Mouse (Mus musculus) Patski (cell line): ENCODE data around the gene Pla2g15. TPM values are rescaled to one million over a fixed set of nuclear protein-coding genes. Genes with fewer than 3 reads are reported as not detected.
"Not testable (repeated sequence)": the region's sequence is repeated elsewhere in the genome, so short reads cannot be mapped to it uniquely, and the experiment has no call there.

Source experiments
- ATAC-seq: fragments of 100-300 bp; one replicate; pipeline ENCODE4 v1.8.0; 2021
- CTCF ChIA-PET: fragments of 350-600 bp; sonication (Branson Sonifier 250); formaldehyde crosslinking; loops from one replicate; lab custom pipeline; 2022; ENCODE audit warnings: inconsistent platforms; lab: Charles Lee
- POLR2A ChIA-PET: fragments of 350-600 bp; sonication (Branson Sonifier 250); formaldehyde crosslinking; loops from one replicate; lab custom pipeline; 2022; ENCODE audit warnings: antibody characterized with exemption, inconsistent platforms; lab: Charles Lee
- DNase-seq: peaks from one replicate; pipeline ENCODE4 v3.0.0-alpha.2; 2011; ENCODE audit warnings: low read depth, low spot score
- H3K27me3 ChIP-seq: fragments of 371-371 bp; one replicate; pipeline ENCODE4 v1.5.1; 2021
- CTCF ChIP-seq: fragments of 100-300 bp; IDR thresholded peaks from one replicate; pipeline ENCODE4 v1.5.1; 2021
- in situ Hi-C: fragments of 300-500 bp; cut with MboI; formaldehyde crosslinking; loops from 3 replicates; pipeline ENCODE4 v1.11.1; 2018; ENCODE audit warnings: low pct_unique_long_range_greater_than_20kb, mixed read lengths
- polyA plus RNA-seq: library from polyadenylated mRNA; unstranded; gene quantifications from one replicate; pipeline ENCODE4 v1.2.3, GENCODE M21; 2021

Pla2g15 gene
- polyA plus RNA-seq, 1 experiment from 2014 or later, result 24.6 TPM

- ATAC-seq, result no peak
- in situ Hi-C loops, result no loop called here
- ChIA-PET POLR2A (interaction anchor here (1.5 to 1.9 kb wide), 2 partner anchors 11 kb away, joined by 4 to 5 read pairs; no protein-coding TSS in a partner anchor), CTCF (interaction anchor here (1.2 to 2.2 kb wide), 4 partner anchors 8 to 21 kb away, joined by 3 to 8 read pairs (median 6); no protein-coding TSS in a partner anchor)
- no peaks in the 10 kb centered on the region for H3K27me3 ChIP-seq
- no peak for TF ChIP-seq CTCF
- no peak for DNase-seq
These were observed 36.2 kb downstream of the Pla2g15 start for GRCm38 (mm10) chr8:106186394-106186793.

- no peak for ATAC-seq
- no peak for DNase-seq
- TF ChIP-seq CTCF, result no peak
- ChIA-PET POLR2A (no interaction called here), CTCF (no interaction called here)
- in situ Hi-C loops, result no loop called here
- H3K27me3 ChIP-seq, result no peaks in the 10 kb centered on the region
These were observed 39.0 kb downstream of the Pla2g15 start for GRCm38 (mm10) chr8:106189162-106189561.

- in situ Hi-C loops, result no loop called here
- ChIA-PET CTCF (interaction anchor here (8.0 kb wide), 1 partner anchor 27 kb away, joined by 116 read pairs; no protein-coding TSS in a partner anchor), POLR2A (no interaction called here)
- no peak for ATAC-seq
- no peak for DNase-seq
- H3K27me3 ChIP-seq, result no peaks in the 10 kb centered on the region
- TF ChIP-seq CTCF, result no peak
These were observed 41.4 kb downstream of the Pla2g15 start for GRCm38 (mm10) chr8:106191639-106192038.

DNA sequence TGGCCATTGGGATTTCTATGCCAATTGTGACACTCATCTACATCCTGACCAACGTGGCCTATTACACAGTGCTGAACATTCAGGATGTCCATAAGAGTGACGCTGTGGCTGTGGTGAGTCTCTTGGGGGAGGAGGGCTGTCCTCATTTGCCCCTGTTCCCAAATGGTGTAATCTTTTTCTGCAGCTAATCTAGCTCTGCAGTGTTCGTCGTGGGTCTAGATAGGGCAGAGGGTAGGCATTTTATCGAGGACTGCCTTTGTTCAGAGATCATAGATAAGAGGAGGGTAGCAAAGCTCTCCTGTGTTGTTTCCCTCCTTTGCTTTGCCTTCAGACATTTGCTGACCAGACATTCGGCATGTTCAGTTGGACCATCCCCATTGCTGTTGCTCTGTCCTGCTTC lies 43.0 kb downstream of the Pla2g15 start:
- peak; percentile 82 for ATAC-seq
- DNase-seq, result no peak
- CTCF ChIA-PET, result interaction anchor here (0.9 to 8.0 kb wide), 4 partner anchors 24 to 68 kb away, joined by 3 to 116 read pairs (median 3); partner anchors contain the start of gene Slc7a6
- in situ Hi-C loops, result no loop called here
- POLR2A ChIA-PET, result interaction anchor here (0.6 to 2.2 kb wide), 5 partner anchors 21 to 29 kb away, joined by 3 to 13 read pairs (median 4); partner anchors contain the start of gene Slc7a6
- TF ChIP-seq CTCF, result no peak
- H3K27me3 ChIP-seq, result no peaks in the 10 kb centered on the region

DNA sequence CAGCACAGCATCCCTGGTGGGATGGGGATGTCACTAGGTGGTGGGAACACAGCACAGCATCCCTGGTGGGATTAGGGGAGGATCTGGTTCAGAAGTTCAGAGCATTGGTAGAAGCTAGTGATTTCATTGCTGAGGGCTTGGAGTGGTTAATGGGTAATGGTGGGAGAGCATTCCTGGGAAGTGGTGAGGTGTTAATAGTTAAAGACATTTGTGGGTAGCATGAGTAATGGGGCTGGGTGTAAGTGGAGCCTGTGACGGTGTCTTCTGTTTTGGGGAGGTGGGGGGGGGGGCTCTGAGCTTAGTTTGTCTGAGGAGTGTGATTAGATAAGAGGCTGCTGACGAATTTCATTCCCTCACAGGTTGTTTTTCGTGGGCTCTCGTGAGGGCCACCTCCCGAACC lies 43.9 kb downstream of the Pla2g15 start:
- no peak for TF ChIP-seq CTCF
- ChIA-PET CTCF (interaction anchor here (1.4 to 8.0 kb wide), 2 partner anchors 8 to 29 kb away, joined by 5 to 116 read pairs; no protein-coding TSS in a partner anchor), POLR2A (interaction anchor here (1.3 to 3.1 kb wide), 5 partner anchors 9 to 30 kb away, joined by 3 to 13 read pairs (median 8); partner anchors contain the start of gene Slc7a6)
- ATAC-seq (peak; percentile 34), DNase-seq (peak; percentile 56)
- no peaks in the 10 kb centered on the region for H3K27me3 ChIP-seq
- in situ Hi-C loops, result no loop called here

DNA sequence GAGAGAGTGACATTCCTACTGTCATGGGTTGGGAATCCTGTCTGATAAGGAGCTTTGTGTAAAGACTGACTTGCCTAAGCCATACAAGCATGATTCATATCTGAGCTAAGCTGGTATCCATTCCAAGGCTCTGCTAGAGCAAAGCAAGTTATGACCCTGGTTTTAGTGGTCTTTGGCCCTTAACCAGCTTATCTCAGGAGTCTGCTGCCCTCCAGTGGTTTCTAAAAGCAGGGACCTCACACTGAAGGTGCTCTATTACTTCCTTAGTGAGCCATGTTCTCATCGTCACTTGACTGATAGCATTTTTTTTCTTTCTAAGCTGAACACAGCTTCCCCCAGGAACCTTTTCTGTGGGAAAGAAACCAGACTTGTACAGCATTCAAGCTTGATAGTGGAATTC lies 48.5 kb downstream of the Pla2g15 start:
- POLR2A ChIA-PET, result interaction anchor here (1.0 to 1.3 kb wide), 2 partner anchors 30 to 35 kb away, joined by 3 to 8 read pairs; partner anchors contain the start of gene Slc7a6
- H3K27me3 ChIP-seq, result no peaks in the 10 kb centered on the region
- in situ Hi-C loops, result loop anchor here (5.0 kb wide), 1 partner anchor 41 kb away; no protein-coding TSS in a partner anchor
- peak; percentile 89 for TF ChIP-seq CTCF
- ATAC-seq (peak; percentile 64), DNase-seq (peak; percentile 74)
- CTCF ChIA-PET, result interaction anchor here (0.7 to 8.0 kb wide), 13 partner anchors 10 to 60 kb away, joined by 3 to 116 read pairs (median 5); partner anchors contain the start of genes Prmt7, Slc7a6 and Slc7a6os

- CTCF ChIA-PET, result interaction anchor here (1.1 to 2.3 kb wide), 2 partner anchors 19 to 57 kb away, joined by 5 to 7 read pairs; no protein-coding TSS in a partner anchor
- not testable (repeated sequence) for ATAC-seq, DNase-seq, H3K27me3 ChIP-seq
- in situ Hi-C loops, result loop anchor here (5.0 kb wide), 1 partner anchor 42 kb away; no protein-coding TSS in a partner anchor
- POLR2A ChIA-PET, result interaction anchor here (1.0 kb wide), 1 partner anchor 31 kb away, joined by 3 read pairs; the partner anchor contains the start of gene Slc7a6
These were observed 49.4 kb downstream of the Pla2g15 start for GRCm38 (mm10) chr8:106199596-106199995.

GRCm38 (mm10) chr8:106210035-106210731 lies 60.0 kb downstream of the Pla2g15 start:
- ATAC-seq (peak; percentile 49), DNase-seq (no peak)
- in situ Hi-C loops, result loop anchor here (5.0 kb wide), 1 partner anchor 192 kb away; no protein-coding TSS in a partner anchor
- CTCF ChIA-PET, result interaction anchor here (1.0 to 3.6 kb wide), 7 partner anchors 10 to 123 kb away, joined by 3 to 23 read pairs (median 4); no protein-coding TSS in a partner anchor
- POLR2A ChIA-PET, result interaction anchor here (0.7 to 1.5 kb wide), 5 partner anchors 10 to 192 kb away, joined by 3 to 5 read pairs (median 4); no protein-coding TSS in a partner anchor
- TF ChIP-seq CTCF, result no peak
- H3K27me3 ChIP-seq, result no peaks in the 10 kb centered on the region

- ChIA-PET POLR2A (interaction anchor here (0.7 to 1.5 kb wide), 4 partner anchors 9 to 103 kb away, joined by 3 to 5 read pairs (median 4); no protein-coding TSS in a partner anchor), CTCF (interaction anchor here (0.9 to 3.6 kb wide), 5 partner anchors 9 to 69 kb away, joined by 3 to 23 read pairs (median 4); no protein-coding TSS in a partner anchor)
- in situ Hi-C loops, result loop anchor here (5.0 kb wide), 1 partner anchor 191 kb away; no protein-coding TSS in a partner anchor
- DNase-seq, result peak; percentile 74
- no peaks in the 10 kb centered on the region for H3K27me3 ChIP-seq
- no peak for TF ChIP-seq CTCF
- ATAC-seq, result peak; percentile 96
These were observed 60.7 kb downstream of the Pla2g15 start, which contains the start of the genes Slc7a6os and Prmt7 for GRCm38 (mm10) chr8:106210821-106211345. Gene Slc7a6os (minus strand): TSS chr8:106210935. Gene Prmt7 (plus strand): TSS chr8:106210936.

DNA sequence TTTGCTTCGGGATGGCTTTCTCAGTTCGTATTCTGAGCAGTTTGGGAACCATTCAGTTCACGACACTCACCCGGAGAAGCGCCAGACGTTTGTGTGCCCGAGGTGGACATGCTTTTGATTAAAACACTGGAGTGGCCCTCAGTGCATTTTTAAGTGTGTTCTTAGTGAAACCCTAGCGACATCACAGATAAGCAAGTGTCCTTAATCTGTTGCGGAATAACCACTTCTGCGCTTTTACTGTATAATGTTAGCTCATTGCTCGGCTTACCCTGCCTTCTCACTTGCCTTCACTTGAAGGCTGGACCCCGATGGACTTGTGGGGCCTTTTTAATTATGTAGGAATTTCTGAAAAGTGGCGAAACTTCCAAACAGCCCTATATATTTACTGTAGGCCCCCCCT lies 61.2 kb downstream of the Pla2g15 start:
- H3K27me3 ChIP-seq, result no peaks in the 10 kb centered on the region
- CTCF ChIA-PET, result interaction anchor here (0.9 to 2.1 kb wide), 2 partner anchors 11 to 15 kb away, joined by 4 to 9 read pairs; no protein-coding TSS in a partner anchor
- no peak for ATAC-seq
- TF ChIP-seq CTCF, result no peak
- POLR2A ChIA-PET, result interaction anchor here (1.2 to 1.5 kb wide), 3 partner anchors 11 to 103 kb away, joined by 3 to 5 read pairs (median 4); no protein-coding TSS in a partner anchor
- in situ Hi-C loops, result loop anchor here (5.0 kb wide), 1 partner anchor 191 kb away; no protein-coding TSS in a partner anchor
- no peak for DNase-seq
